Mouse (Mus musculus): ENCODE results near the gene Hs3st3a1.

DNA sequence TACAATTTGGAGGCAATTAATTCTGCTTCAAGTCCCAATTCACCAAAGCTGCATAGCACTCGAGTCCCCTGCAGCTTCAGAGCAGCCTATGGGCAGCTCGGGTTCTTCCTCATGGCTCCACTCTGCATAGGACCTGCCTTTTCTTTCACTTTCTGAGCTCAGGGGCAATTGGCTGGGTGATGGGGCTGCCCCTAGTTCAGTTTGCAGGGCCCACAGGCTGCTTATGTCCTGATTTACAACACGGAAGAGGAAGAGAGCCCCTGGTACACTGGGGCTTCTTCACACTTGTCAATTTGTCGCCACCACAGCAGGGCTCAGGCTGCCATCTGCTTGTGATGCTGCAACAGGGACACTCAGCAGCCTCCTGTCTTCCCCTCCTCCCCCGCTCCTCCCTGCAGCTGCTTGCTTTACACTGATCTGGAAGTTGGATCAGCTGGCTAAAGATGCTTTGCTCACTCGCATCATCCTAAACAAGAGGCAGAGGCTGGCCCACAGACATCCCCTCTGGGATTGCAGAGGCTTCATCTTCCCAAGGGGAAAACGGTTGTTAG, 38.7 kb upstream of the Hs3st3a1 start:
- TF ChIP-seq POLR2A (IDR thresholded peaks at IDR 0.05; ENCODE audit: extremely low read depth, insufficient read depth, low read length) (no peak), CTCF (IDR thresholded peaks at IDR 0.05; ENCODE audit: extremely low read depth, insufficient read depth, low read length) (no peak)
